Mouse (Mus musculus) G1E (cell line): ENCODE results near the gene Gtf2h4.

Source experiments
- CTCF ChIP-seq: IDR thresholded peaks from 2 replicates; pipeline ENCODE4 v1.5.1; 2012; ENCODE audit warnings: low read depth, low read length, inconsistent platforms, mixed read lengths
- GATA1 ChIP-seq: IDR thresholded peaks from 2 replicates; pipeline ENCODE4 v1.6.1; 2012; ENCODE audit warnings: borderline replicate concordance, low read length, inconsistent platforms, mixed read lengths
- GATA2 ChIP-seq: IDR thresholded peaks from 2 replicates; pipeline ENCODE4 v1.6.1; 2012; ENCODE audit warnings: low read depth, low read length, inconsistent platforms, borderline replicate concordance
- POLR2AphosphoS5 ChIP-seq: IDR thresholded peaks from 2 replicates; pipeline ENCODE4 v1.6.1; 2012; ENCODE audit warnings: low read depth, low read length, inconsistent platforms; ENCODE audit not compliant: insufficient replicate concordance
- TAL1 ChIP-seq: conservative IDR thresholded peaks from 2 replicates; pipeline ENCODE4 v1.6.1; 2012; ENCODE audit warnings: low read depth, low read length, inconsistent platforms, mixed read lengths

DNA sequence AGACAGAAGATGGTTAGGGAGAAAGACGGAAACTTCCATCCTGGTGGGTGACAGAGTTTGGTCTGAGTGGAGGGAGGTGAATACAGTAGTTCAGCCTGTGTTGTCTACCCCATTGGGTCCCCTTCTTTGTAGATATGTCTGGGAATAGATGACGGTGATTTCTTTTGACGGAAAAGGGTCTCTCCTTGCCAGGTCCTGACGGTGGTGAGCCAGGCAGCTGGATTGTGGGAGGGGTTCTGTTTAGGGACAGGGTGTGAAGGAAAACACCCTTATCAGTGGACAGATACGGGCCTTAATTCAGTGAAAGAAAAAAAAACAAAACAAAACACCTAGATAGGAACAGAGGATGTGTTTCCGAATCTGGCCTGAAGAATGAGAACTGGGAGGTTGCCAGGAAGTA lies 34.2 kb downstream of the Gtf2h4 start:
- TF ChIP-seq CTCF (no peak), GATA1 (no peak), TAL1 (no peak), GATA2 (no peak), POLR2AphosphoS5 (no peak)
